Mouse (Mus musculus): ENCODE data around the gene Sgsm1. TPM values are rescaled to one million over a fixed set of nuclear protein-coding genes. Genes with fewer than 3 reads are reported as not detected.
A peak's percentile ranks its signal among the peaks of the same experiment; 100 is the strongest.

The Sgsm1 gene
- total RNA-seq, 2 experiments from 2014 or later: 0.74 to 1.1 TPM

DNA sequence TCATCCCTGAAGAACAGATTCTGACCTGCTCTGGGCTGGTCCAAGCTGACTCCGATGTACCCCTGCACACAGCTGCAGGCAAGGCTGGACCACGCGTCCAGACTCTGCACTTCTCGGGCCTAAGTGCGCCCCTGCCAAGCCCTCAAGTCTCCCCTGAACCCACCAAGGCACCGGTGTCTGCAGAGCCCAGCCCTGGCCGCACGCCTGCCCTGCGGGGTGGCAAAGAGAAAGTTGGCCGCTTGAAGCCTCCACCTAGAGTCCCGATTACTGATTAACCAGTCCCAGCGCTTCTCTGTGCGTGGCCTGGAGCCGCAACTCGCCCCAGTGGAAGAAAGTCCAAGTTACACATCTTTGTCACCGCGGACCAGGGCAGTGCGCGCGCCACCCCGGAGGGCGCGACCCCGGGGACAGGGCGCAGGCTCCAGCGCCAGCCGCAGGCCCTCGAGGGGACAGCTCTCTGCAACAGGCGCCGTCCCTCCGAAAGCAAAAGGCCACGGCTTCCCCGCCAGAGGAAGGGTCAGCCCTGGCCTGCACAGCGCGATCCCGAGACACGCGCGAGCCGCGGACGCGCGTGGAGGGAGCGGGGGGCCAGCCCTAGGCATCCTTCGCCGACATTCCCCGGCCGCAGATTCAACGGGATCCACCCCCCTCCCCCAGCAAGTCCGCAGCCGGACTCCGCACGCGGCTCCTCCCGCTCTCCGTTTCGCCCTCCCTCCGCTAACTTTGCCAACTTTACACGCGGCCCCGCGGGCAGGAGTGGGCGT, 90.0 kb downstream of the Sgsm1 start:
- peak; percentile 44 to 58 for DNase-seq
- intact Hi-C loops (cut with DNase I): loop anchor here (1.0 to 2.0 kb wide), 3 partner anchors 12 to 40 kb away; no protein-coding TSS in a partner anchor

- DNase-seq: no peak
- intact Hi-C loops (cut with DNase I): loop anchor here (2.0 kb wide), 1 partner anchor 21 kb away; no protein-coding TSS in a partner anchor
These were observed 90.7 kb downstream of the Sgsm1 start for GRCm38 (mm10) chr5:113219876-113220275.

DNA sequence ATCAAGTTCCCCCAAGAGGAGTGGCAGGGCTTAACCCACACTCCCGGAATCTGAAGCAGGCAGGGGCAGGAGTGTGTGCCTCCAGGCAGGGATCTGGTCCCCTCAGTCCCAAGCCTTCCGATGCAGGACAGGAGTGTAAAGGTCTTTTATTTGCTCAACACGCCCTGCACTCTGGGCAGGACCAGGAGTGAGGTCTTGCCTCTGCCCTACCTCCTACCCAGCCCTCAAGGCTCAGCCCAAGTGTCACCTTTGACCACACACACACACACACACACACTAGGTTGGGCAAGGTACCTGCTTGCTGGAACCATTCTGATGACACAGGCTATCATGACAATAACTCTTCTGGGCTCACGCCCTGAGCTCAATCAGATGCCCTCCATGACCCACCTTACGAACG, 91.1 kb downstream of the Sgsm1 start:
- no peak for DNase-seq
- intact Hi-C loops (cut with DNase I): no loop called here

GRCm38 (mm10) chr5:113218617-113219235, 91.9 kb downstream of the Sgsm1 start:
- intact Hi-C loops (cut with DNase I): no loop called here
- no peak for DNase-seq

DNA sequence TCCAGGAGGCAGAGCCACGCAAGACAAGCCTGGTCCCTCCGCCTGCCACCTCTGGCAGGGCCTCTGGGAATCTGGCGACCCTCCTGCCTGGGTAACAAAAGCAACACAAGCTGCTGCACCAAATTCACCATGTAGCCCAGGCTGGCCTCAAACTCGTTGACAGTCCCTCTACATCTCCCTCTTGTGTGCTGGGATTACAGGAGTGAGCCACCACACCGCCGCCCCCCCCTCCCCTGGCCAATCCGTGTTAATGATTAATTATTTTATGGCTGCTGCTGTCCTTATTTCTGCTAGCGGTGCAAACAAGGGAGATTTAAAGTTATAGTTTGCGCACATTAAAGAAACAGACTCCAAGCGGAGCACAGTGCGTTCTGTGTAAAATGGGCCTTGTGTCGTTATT, 93.5 kb downstream of the Sgsm1 start:
- intact Hi-C loops (cut with DNase I): no loop called here

DNA sequence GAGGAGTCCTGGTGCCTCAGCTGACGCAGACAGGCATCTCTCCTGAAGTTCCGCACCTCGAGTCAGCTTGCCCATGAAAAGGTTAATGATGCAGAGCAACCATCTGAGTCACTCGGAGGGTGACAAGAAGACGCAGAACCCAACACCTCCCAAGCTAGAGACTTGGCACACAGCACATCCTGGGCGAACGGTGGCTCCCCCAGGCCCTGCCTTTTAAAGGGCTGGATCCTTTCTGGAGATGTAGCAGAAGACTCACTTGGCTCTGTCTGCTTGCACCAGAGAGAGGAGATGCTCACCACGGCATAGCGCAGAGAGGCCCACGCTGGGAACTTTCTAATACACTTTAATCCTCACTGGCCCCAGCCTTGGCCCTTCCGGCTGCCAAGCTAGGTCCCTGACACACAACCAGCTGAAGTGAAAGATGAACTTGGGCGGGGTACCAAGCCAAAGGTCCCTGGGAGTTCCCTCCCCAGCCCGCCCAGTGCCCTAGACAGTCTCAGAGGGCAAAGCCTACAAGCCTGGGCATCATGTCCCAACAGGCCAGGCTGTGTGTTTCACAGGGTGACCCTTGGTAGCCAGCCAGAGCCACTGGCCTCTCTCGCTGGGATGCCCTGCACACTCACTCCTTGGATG, 94.1 kb downstream of the Sgsm1 start:
- intact Hi-C loops (cut with DNase I): no loop called here
- no peak for DNase-seq

More for the DNA sequence above, 93.5 kb downstream of the Sgsm1 start:
- DNase-seq: no peak

DNA sequence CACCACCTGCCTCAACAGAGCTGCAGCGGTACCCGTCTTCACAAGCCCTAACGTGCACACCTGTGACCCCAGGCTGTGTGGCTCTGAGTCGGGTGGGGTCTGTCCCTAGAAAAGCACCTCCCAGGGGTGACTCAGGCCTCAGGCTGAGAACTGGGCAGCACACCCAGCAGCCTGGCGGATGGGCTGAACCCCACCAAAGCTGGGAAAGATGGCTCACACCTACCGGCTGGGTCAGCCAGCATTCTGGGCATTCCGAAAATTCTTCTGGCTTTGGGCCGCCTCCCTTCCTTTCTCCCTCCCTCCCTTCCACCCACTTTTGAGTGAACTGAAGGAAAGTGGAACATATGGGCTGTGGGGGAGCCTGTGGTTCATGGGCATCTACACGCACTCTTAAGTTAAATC, 95.0 kb downstream of the Sgsm1 start:
- intact Hi-C loops (cut with DNase I): no loop called here
- DNase-seq: no peak

DNA sequence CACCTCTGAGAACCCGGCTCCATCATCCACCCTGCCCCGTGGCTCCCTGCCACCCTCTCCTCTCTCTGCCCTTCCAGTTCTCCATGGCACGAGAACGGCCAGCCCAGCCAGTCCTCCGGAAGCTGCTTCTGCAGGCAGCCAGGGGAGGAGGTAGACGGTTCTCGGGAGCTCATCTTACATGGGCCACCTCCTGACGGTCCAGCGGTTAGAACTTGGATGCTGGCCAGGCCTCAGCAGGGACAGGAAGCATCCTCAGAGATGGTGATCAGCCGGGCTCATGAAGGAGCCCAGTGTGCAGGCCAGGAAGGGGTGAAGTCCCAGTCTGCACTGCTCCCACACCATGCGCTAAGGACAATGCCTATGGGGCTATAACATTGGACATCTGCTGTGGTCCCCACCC, 96.1 kb downstream of the Sgsm1 start:
- DNase-seq: peak; percentile 56 to 57
- intact Hi-C loops (cut with DNase I): no loop called here

DNA sequence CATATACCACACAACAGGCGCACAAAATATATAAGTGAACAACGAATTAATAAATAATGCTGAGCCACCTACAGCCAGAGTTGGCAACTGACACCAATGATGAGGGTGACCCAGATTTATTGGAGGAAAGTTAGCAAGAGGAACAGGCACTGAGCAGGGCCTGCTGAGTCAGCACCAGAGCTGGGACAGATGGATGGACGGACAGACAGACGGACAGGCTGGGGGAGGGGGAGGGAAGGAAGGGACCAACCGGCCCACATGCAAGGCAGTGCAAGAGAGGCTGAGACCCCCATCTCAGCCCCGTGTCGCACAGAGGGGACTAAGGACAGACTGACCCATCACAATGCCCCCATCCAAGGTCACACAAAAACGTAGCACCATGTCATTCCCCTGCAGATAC, 96.5 kb downstream of the Sgsm1 start:
- no peak for DNase-seq
- intact Hi-C loops (cut with DNase I): no loop called here

GRCm38 (mm10) chr5:113212156-113212835, 98.3 kb downstream of the Sgsm1 start:
- intact Hi-C loops (cut with DNase I): no loop called here
- DNase-seq: no peak

DNA sequence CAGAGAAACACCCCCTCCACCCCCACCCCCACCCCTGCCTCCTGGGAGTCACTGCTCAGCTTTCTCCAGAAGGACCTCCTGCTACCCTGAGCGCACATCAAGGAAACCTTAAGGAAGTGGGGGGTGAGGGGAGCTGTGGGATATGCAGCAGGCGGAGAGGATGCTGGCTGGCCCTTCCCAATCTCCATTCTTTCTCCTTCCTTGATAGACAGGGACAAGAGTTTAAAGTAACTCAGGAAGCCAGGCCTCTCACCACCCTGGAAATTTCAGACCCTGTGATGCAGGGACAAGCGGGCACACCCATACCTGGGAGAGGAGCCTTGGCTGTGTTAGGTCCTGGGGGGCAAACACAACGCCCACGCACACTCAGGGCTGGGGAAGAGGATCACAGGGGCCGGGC, 100.3 kb downstream of the Sgsm1 start:
- DNase-seq: peak in 1 of 2 experiments; percentile 33
- intact Hi-C loops (cut with DNase I): loop anchor here (2.0 kb wide), 1 partner anchor 14 kb away; no protein-coding TSS in a partner anchor

DNA sequence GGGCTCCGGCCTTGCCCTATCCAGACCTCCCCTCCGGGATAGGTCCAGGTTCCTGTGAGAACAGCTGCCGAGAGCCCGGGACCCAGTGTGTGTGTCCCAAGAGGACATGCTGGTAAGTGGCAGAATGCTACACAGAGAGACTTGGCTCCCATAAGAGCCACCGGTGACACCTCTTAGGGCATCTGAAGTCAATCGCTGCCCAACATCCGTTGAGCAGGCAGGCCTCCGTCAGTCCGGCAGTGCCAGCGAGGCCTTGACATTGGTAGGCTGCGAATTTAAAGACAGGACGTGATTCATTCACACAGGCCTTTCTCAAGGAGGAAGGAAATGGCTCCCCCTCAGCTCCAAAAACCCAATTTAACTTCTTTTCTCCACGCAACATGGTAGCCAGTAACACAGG, 100.7 kb downstream of the Sgsm1 start:
- DNase-seq: peak; percentile 50 to 54
- intact Hi-C loops (cut with DNase I): loop anchor here (2.0 kb wide), 1 partner anchor 13 kb away; no protein-coding TSS in a partner anchor

DNA sequence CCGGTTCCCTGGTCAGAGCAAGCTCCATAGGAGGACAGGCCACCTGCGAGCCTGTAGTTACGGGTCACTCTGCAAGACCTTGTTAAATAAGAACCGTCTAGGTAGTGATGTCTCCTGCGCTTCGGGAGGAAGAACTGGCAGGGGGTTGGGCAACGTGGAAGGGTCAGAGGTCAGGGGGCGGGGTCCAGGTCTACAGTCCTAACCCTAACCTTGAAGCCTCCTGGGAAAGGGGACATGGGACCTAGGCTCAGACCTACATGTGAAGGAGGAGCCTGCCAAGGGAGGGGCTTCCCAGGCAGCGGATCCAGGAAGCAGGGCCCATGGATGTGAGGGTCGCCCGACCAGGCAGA, 101.2 kb downstream of the Sgsm1 start:
- no peak for DNase-seq
- intact Hi-C loops (cut with DNase I): no loop called here

- intact Hi-C loops (cut with DNase I): loop anchor here (1.0 kb wide), 1 partner anchor 12 kb away; the partner anchor contains the start of gene 2900026A02Rik
- peak; percentile 88 to 89 for DNase-seq
These were observed 101.8 kb downstream of the Sgsm1 start for GRCm38 (mm10) chr5:113208622-113209400.

- intact Hi-C loops (cut with DNase I): loop anchor here (1.0 kb wide), 1 partner anchor 13 kb away; the partner anchor contains the start of gene 2900026A02Rik
- peak; percentile 67 to 77 for DNase-seq
These were observed 102.5 kb downstream of the Sgsm1 start for GRCm38 (mm10) chr5:113208048-113208447.

DNA sequence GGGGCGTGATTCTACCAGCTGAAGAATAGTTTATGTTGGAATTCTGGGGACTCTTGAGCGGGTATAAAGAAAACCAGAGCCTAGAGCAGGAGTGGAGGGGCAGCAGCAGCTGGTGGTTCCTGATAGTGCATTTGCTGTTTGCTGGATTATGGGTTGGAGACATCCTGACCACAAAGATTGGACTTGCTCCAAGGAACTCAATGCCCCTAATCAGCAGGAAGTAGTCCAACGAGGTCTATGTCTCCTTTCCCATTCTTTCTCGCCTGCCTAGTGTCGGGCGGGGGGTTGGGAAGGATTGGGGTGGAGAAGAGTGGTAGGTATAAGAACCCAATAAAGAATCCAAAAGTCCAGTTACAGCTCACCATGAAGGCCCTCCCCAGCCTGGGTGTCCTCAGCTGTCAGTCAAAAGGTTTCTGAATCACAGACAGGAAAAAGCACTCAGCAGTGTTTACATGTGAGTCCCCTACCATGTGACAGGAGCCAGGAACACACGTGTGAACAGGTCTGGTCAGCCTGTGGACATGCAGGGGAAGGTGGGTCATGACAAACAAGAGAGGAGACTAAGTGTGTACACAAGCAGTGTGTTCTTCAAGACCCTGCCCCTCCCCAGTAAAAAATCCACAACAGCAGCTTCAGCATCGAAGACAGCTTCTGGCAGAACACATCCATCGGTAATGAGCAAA, 103.8 kb downstream of the Sgsm1 start:
- DNase-seq: no peak
- intact Hi-C loops (cut with DNase I): no loop called here

DNA sequence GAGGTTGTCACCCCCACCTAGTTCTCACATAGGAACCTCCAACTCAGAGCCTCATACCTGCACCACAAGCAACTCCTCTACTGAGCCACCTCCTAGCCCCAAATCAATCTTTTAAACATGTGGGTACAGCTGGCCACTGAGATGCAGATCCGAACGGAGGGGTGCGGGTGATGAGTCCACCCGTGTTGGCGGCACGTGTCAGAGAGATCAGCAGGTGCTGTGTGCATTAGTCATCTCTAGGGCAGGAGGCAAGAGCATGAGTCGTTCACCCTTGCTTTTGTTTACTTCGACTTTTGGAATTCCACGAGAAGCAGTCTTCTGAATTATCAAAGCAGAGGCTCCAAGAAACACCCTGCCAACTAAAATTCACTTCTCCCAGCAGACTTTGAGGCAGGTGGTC, 106.4 kb downstream of the Sgsm1 start:
- DNase-seq: no peak
- intact Hi-C loops (cut with DNase I): no loop called here

GRCm38 (mm10) chr5:113199772-113200134, 110.8 kb downstream of the Sgsm1 start:
- DNase-seq: no peak

DNA sequence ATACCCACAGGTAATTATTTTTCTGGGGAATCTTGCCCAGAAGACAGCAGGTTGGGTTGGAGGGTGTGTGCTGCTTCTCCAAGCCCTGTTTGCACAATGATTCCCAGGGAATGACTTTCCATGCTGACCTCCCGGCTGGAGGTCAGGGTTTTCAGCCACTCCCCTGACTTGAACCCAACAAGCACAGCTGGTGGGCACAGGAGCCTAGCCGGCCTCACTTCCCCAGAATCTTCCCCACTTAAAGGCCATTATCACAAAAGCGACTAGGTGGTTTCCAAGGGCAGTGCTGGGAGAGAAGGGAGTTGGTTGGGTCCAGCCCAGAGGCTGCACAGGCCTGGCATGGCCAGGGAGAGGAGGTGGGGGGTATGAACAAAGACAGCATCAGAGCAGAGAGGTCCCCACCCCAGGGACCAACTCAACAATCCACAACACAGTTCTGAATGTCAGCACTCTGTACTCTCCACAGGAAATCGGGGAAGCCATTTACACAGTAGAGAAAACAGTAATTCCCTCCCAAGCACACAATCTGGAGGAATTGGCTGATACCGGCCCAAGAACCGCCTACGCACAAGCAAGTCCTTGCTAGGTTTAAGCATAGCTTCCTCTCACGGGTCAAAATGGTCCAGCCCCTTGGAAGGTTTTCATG, 111.3 kb downstream of the Sgsm1 start:
- DNase-seq: peak in 1 of 2 experiments; percentile 62
- intact Hi-C loops (cut with DNase I): loop anchor here (2.0 kb wide), 1 partner anchor 22 kb away; the partner anchor contains the start of gene 2900026A02Rik

More at GRCm38 (mm10) chr5:113199772-113200134, 110.8 kb downstream of the Sgsm1 start:
- intact Hi-C loops (cut with DNase I): loop anchor here (2.0 kb wide), 1 partner anchor 21 kb away; the partner anchor contains the start of gene 2900026A02Rik
